Mouse (Mus musculus) MEL (cell line): Measurements from ENCODE around the gene Gm21970.

Source experiments
- CTCF ChIP-seq, 3 experiments: IDR thresholded peaks in 2 of 3; conservative IDR thresholded peaks in 1 of 3; 2 replicates each; pipeline ENCODE4 v1.5.1; 2011 to 2012; ENCODE audit warnings: low read length in 3 of 3, low read depth in 2 of 3, mild to moderate bottlenecking in 2 of 3, improper control_type of control experiment in 1 of 3, inconsistent platforms in 1 of 3, mixed read lengths in 1 of 3, moderate library complexity in 1 of 3; ENCODE audit not compliant: control insufficient read depth in 1 of 3, insufficient read depth in 1 of 3, poor library complexity in 1 of 3, severe bottlenecking in 1 of 3
- MAX ChIP-seq: IDR thresholded peaks from 2 replicates; pipeline ENCODE4 v1.6.1; 2011; ENCODE audit warnings: low read length, improper control_type of control experiment
- POLR2A ChIP-seq, 2 experiments: IDR thresholded peaks; 2 replicates each; pipeline ENCODE4 v1.6.1; 2011 to 2012; ENCODE audit warnings: low read length in 2 of 2, mild to moderate bottlenecking in 2 of 2, control low read depth in 1 of 2, improper control_type of control experiment in 1 of 2, low read depth in 1 of 2, moderate library complexity in 1 of 2; ENCODE audit not compliant: control insufficient read depth in 1 of 2, insufficient read depth in 1 of 2, poor library complexity in 1 of 2

GRCm38 (mm10) chr16:91382261-91382790 is 9.2 kb upstream of the Gm21970 start:
- TF ChIP-seq MAX (no peak), CTCF (IDR thresholded peaks at IDR 0.05 in 2 of 3, conservative IDR thresholded peaks at IDR 0.05 in 1 of 3; ENCODE audit: control insufficient read depth in 1 of 3, insufficient read depth in 1 of 3, low read depth in 2 of 3, low read length in 3 of 3, poor library complexity in 1 of 3, severe bottlenecking in 1 of 3) (no peak), POLR2A (IDR thresholded peaks at IDR 0.05; ENCODE audit: control insufficient read depth in 1 of 2, insufficient read depth in 1 of 2, low read depth in 1 of 2, low read length in 2 of 2, poor library complexity in 1 of 2) (no peak)
